Mouse (Mus musculus) heart, postnatal 4 days (tissue): ENCODE results near the gene Rab33b. TPM values are rescaled to one million over a fixed set of nuclear protein-coding genes. Genes with fewer than 3 reads are reported as not detected.
A peak's percentile ranks its signal among the peaks of the same experiment; 100 is the strongest.

ENCODE experiments used
- DNase-seq: peaks from one replicate; pipeline ENCODE4 v3.0.0; 2021
- total RNA-seq, 2 experiments: library from RNA; stranded (reverse); gene quantifications; 2 replicates each; pipeline ENCODE4 v1.2.3; 2021

Rab33b gene
- total RNA-seq, 2 experiments from 2014 or later, result 13.6 to 14.3 TPM

GRCm38 (mm10) chr3:51511983-51512382 is 28.3 kb downstream of the Rab33b start:
- DNase-seq, result no peak

DNA sequence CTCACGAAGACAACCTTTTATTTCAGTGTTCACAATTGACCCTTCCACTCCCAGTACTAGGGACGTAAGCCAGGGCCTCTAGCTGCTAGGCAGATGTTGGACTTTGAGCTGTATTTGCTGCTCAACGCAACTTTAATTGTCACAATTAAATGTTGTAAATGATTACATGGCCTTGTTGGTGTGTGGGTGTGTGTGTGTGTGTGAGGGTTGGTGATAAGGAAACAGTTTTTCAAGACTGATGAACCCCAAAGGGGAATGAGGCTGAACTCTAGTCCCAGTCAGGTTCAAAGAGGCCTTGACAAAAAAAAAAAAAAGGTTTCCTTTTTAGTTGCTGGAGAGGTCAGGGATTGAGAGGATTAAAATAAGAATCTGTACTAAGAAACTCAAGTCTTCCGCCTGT is 33.7 kb downstream of the Rab33b start:
- no peak for DNase-seq

DNA sequence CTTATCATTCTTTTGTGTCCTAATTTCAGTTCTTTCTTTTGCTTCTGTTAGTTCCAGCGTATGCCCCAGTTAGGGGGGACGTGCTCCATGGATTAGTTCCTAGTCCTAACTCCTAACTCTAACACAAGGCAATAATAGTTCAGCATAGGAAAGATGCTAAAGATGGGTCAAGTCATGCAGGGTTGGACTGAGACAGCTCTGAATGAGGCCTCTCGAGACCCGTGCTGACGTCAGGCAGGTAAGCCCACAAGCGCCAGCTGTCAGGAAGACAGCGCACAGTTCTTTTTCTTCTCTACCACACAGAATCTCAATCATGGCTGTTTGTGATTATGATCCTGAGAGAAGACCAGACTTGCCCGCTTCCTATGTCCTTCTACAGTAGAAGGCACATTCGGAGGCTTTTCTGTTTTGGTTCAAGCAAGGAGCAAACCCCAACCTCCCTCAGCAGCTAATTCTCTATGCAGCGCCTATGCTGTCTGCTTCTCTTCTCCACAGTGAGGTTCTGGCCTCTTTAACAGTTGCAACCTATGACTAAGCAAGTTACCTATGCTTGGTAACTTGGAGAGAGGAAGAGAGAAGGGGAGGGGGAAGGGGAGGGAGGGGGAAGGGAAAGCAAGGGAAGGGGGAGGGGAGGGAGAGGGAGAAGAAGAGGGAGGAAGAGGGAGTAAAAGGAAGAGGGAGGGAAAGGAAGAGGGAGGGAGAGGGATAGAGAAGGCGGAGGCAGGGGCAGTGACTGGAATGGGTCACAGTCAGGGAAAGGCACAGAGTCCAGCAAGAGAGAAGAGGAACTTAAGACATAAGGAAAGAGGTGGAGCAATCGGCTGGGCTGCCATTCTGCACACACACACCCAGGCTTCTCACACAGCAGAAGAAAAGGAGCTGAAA is 34.4 kb downstream of the Rab33b start:
- no peak for DNase-seq

DNA sequence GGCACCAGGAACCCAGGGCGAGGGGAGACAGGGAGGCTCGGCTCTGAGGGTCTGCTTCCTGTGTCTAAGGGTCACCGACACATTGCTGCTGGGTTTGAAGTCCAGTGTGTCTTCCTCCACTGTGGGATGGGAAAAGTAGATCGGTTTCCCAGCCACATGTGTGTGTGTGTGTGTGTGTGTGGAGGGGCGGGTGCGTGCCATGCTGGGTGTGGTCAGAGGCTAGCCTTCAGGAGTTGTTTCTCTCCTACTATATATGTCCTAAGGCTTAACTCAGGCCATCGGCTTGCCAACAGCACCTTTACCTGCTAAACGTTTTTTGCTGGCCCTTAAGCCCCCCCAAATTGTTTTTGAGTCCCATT is 35.0 kb downstream of the Rab33b start:
- no peak for DNase-seq

DNA sequence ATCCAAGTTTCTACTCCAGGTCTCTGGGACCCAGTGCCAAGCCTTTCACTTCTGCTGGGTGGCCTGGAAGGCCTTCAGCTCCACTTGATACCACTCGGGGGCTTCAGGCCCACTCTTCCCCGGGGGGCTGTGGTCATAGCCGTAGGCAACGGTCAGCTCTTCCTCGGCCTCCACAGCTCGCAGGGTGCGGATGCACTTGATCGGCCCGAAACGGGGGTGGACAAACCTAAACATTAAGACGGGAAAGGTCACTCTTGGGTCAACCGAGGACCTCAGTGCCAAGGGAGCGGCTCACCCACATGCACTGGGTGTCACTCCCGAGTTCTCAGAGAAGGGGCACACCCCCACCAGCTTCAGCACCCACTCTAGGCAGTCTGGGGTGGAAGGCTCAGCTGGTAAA is 37.5 kb downstream of the Rab33b start:
- DNase-seq, result no peak

GRCm38 (mm10) chr3:51525186-51525785 is 41.6 kb downstream of the Rab33b start:
- DNase-seq, result no peak

GRCm38 (mm10) chr3:51526891-51527290 is 43.2 kb downstream of the Rab33b start:
- no peak for DNase-seq

DNA sequence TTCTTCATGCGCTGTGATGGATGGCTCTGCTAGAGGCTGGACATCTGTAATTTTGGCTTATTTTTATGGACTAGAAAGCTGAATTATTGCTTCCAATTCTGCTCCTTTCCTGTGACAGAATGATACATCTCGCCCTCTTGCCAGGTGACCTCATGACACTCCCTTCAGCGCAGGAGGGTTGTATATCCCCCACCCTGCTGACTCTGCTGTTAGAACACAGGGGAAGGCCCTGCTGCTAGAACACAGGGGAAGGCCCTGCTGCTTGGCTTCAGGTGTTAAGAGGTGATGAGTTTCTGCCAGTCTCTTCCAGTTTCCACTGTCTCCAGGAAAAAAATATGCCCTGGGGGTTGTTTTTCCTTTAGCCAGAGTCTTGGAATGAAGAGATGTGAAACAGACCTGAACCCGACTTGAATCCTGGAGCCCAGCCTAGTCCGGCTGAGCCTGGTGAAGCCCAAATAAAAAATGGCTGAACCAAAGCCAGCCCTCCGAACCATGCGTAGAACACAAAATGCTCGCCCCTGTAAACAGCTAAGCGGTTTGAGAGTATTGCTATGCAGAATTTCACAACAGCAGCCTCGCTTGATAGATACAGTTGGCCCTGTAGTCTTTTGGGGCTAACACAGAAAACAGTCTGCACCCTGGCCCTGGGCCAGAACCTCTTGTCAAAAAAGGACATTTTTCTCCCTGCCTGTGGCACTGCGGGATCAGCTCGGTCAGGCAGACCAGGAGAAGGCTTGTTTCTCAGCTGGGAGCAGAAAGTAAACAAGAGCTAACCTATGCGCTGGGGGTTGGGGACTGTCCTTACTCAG is 48.0 kb downstream of the Rab33b start:
- peak; percentile 39 for DNase-seq

- DNase-seq, result no peak
These were observed 48.5 kb downstream of the Rab33b start for GRCm38 (mm10) chr3:51532282-51532620.

DNA sequence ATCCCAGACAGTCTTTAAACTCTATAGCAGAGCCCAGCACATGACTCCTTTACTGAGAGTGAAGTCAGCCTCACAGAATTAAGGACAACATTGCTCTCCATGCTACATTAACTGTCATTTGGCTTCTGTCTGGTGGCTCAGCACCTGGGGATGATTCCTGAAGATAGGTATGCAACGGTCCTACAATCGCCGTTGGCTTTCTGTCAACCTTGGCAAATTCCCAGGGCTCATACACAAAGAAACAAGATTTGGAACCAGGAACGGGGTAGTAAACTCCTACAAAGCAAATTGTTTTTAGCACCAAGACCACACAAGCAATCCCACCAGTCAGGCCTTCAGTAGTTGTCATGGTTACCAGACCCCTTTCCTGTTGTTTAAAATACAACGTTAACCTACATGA is 49.9 kb downstream of the Rab33b start:
- DNase-seq, result no peak

- no peak for DNase-seq
These were observed 50.3 kb downstream of the Rab33b start for GRCm38 (mm10) chr3:51534013-51534412.

DNA sequence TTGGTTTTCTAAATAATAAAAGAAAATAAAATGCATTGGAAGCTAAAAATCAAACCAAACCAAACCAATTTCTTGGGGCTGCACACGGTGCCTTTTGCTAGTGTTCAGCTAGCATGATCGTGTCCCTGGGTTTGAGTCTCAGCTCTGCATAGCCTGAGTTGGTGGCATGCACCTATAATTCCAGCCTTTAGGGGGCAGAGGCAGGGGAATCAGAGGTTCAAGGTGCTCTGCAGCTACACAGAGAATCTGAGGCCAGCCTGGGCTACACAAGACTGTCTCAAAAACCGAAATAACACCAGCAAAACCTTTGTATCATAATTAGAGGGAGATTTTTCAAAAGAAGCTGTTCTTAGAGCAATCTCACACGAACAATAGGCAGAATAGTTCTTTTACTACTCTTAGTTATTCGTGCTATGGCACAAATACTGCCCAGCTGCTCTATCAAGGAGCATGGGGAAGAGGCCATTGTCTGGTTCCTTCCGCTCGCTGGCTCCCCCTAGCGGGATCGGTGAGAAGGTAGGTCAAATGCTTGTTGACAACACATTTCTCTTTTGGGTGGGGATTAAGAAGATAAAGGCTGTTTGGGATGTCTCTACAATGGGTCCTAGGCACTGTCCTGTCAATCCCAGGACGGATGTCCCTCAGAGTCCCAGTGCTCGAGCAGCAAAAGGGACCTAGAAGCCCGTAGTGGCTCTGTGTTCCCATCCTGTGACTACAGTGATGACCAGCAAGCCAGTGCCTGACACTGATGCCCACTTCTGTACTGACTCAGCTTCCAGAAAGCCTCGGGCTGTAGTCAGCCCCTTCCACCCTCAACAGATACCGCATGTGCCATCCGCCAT is 56.1 kb downstream of the Rab33b start:
- peak; percentile 81 for DNase-seq

DNA sequence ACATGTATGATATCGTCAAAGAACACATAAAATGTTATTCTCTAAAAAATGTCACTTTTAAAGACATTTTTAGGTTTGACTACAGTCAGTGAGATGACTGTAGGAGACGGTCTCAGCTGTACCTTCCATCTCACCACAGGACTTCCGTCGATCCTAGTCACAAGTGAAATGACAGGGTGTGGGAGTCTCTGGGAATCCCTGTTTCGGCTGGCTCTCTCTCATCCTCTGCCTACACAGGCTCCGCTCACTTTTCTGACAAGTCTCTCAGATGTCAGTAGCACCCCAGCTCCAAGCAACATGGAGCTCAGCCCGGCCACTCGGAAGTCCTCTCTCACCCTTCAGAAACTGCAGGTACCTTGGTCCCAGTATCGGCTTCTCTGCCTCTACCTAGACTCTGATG is 56.9 kb downstream of the Rab33b start:
- DNase-seq, result no peak

- no peak for DNase-seq
These were observed 60.9 kb downstream of the Rab33b start for GRCm38 (mm10) chr3:51544442-51545128.

Other genes with a start within 250 kb of the Rab33b start
- 10 to 100 TPM; 89.9 to 99.9 TPM for gene Elf2, start 143.3 kb upstream of the Rab33b start, total RNA-seq
- gene Mgarp, start 87.2 kb upstream of the Rab33b start, total RNA-seq, result under 1 TPM; 0.45 to 0.95 TPM
- gene Ndufc1, start 74.9 kb upstream of the Rab33b start, total RNA-seq, result 1,000 to 10,000 TPM; 1,091 to 1,121 TPM
- 10 to 100 TPM; 62.3 to 65.8 TPM for gene Naa15, start 68.8 kb upstream of the Rab33b start, total RNA-seq
- 10 to 100 TPM; 54.0 to 58.7 TPM for gene Setd7, start 77.0 kb downstream of the Rab33b start, total RNA-seq
- 1 to 10 TPM; 1.6 TPM for gene Mgst2, start 176.4 kb downstream of the Rab33b start, total RNA-seq